Mouse (Mus musculus): ENCODE measurements around the gene Cdk19. TPM values are rescaled to one million over a fixed set of nuclear protein-coding genes. Genes with fewer than 3 reads are reported as not detected.
A peak's percentile ranks its signal among the peaks of the same experiment; 100 is the strongest.

Cdk19 gene
- polyA plus RNA-seq, 1 experiment: 0.47 TPM

DNA sequence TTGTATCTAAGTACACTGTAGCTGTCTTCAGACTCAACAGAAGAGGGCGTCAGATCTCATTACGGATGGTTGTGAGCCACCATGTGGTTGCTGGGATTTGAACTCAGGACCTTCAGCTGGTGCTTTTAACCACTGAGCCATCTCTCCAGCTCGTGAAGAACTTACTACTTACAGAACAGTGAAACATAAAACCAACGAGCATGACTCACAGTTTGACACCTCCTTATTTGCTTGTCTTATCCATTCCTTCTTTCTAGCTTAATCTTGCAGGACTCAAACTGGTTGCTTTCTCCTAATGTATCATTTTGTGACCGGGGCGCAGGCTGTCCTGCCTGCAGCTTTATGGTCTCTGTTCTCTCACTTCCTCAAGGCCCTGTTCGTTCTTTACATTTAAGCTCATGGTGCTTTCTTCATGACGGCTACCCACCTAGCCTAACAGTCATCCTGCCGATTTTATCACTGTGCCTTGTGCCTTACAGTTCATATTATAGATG lies 8.1 kb downstream of the Cdk19 start:
- TF ChIP-seq TAL1 (IDR thresholded peaks at IDR 0.05; ENCODE audit: low read length) (no peak), GATA1 (IDR thresholded peaks at IDR 0.05; ENCODE audit: low read length) (no peak)

GRCm38 (mm10) chr10:40348566-40349536 lies 9.5 kb downstream of the Cdk19 start:
- no peaks in the 10 kb centered on the region for H3K36me3 ChIP-seq (ENCODE audit: control insufficient read depth)
- peak overlapping the region; percentile 100 for H3K4me3 ChIP-seq (replicated peaks)
- TF ChIP-seq GATA1 (IDR thresholded peaks at IDR 0.05; ENCODE audit: low read length) (peak; percentile 90), TAL1 (IDR thresholded peaks at IDR 0.05; ENCODE audit: low read length) (no peak)
- peaks cover 35% of the 10 kb centered on the region for H3K4me1 ChIP-seq (ENCODE audit: control insufficient read depth)
- no peaks in the 10 kb centered on the region for H3K9me3 ChIP-seq (ENCODE audit: control insufficient read depth, low read length)
- H3K27me3 ChIP-seq (ENCODE audit: control insufficient read depth): peaks cover 3% of the 10 kb centered on the region; the same call in 1 of the 2 replicates

More for the DNA sequence above, 8.1 kb downstream of the Cdk19 start:
- peaks cover 3% of the 10 kb centered on the region; the same call in 1 of the 2 replicates for H3K27me3 ChIP-seq (ENCODE audit: control insufficient read depth)
- no peaks in the 10 kb centered on the region for H3K36me3 ChIP-seq (ENCODE audit: control insufficient read depth)
- H3K4me1 ChIP-seq (ENCODE audit: control insufficient read depth): peaks cover 35% of the 10 kb centered on the region
- peak overlapping the region; percentile 100 for H3K4me3 ChIP-seq (replicated peaks)
- H3K9me3 ChIP-seq (ENCODE audit: control insufficient read depth, low read length): no peaks in the 10 kb centered on the region

- Histone ChIP-seq H3K9me3 (ENCODE audit: control insufficient read depth, low read length) (no peaks in the 10 kb centered on the region), H3K36me3 (ENCODE audit: control insufficient read depth) (no peaks in the 10 kb centered on the region), H3K4me1 (ENCODE audit: control insufficient read depth) (peaks cover 35% of the 10 kb centered on the region), H3K4me3 (replicated peaks) (peak overlapping the region; percentile 100), H3K27me3 (ENCODE audit: control insufficient read depth) (peaks cover 3% of the 10 kb centered on the region; the same call in 1 of the 2 replicates)
- TF ChIP-seq GATA1 (IDR thresholded peaks at IDR 0.05; ENCODE audit: low read length) (no peak), TAL1 (IDR thresholded peaks at IDR 0.05; ENCODE audit: low read length) (no peak)
These were observed 10.3 kb downstream of the Cdk19 start for GRCm38 (mm10) chr10:40349631-40350177.

DNA sequence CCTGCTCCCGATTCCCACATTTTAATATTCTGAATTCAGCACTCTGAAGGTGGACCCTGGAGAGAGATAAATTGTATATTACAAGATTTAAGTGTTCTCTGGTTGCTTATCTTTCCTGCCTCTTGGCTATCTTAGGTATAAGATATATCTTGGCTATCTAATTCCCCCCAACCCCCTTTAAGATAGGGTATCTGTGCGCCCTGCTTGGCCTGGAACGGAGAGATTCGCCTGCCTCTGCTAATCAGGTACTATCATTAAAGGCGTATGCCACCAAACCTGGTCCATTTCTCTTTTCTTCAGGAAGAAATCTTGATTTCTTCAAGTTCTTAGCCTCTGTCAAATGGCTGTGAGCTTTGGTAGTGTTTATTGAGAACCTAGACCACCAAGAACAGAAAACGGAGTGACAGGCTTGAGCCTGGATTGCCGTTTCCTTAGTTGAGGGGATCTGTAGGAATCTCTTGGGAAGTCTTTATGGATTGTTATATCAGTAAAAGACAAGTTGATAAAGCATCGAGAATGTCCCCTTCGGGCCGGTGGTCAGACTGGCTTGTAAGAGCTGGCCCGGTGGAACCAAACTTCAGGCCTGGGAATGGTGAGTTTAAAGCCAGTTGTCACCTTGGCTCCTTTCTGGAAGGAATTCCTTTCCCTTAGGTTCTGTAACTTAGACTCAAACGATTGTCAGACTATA lies 11.0 kb downstream of the Cdk19 start:
- Histone ChIP-seq H3K4me1 (ENCODE audit: control insufficient read depth) (peaks cover 35% of the 10 kb centered on the region), H3K36me3 (ENCODE audit: control insufficient read depth) (no peaks in the 10 kb centered on the region), H3K27me3 (ENCODE audit: control insufficient read depth) (peaks cover 3% of the 10 kb centered on the region; the same call in 1 of the 2 replicates), H3K9me3 (ENCODE audit: control insufficient read depth, low read length) (no peaks in the 10 kb centered on the region), H3K4me3 (replicated peaks) (peak overlapping the region; percentile 100)
- no peak for TF ChIP-seq TAL1 (IDR thresholded peaks at IDR 0.05; ENCODE audit: low read length)
- TF ChIP-seq GATA1 (IDR thresholded peaks at IDR 0.05; ENCODE audit: low read length): no peak; the same call in 1 of the 2 replicates

DNA sequence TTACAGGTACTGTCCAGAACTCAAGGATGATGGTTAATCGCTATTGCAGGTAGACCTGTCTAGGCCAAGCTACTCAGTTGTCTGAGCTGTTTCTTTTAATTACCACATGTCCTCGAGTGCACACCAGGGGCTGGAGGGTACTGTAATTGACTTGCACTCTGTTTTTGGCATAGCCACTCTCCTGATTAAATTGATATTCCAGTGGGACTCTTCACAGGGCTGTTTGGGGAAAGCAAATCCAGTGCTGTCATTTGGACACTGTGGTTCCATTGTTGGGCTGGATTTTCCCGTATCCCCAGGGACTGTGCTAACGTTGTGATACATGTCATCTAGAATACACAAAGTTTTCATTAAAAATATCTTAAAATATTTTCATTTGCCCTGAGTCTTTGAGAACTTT lies 11.8 kb downstream of the Cdk19 start:
- H3K27me3 ChIP-seq (ENCODE audit: control insufficient read depth): peaks cover 3% of the 10 kb centered on the region; the same call in 1 of the 2 replicates
- H3K4me3 ChIP-seq (replicated peaks): peak overlapping the region; percentile 100
- no peaks in the 10 kb centered on the region for H3K9me3 ChIP-seq (ENCODE audit: control insufficient read depth, low read length)
- peaks cover 35% of the 10 kb centered on the region for H3K4me1 ChIP-seq (ENCODE audit: control insufficient read depth)
- TF ChIP-seq TAL1 (IDR thresholded peaks at IDR 0.05; ENCODE audit: low read length) (no peak), GATA1 (IDR thresholded peaks at IDR 0.05; ENCODE audit: low read length) (no peak)
- H3K36me3 ChIP-seq (ENCODE audit: control insufficient read depth): no peaks in the 10 kb centered on the region

GRCm38 (mm10) chr10:40354081-40354480 lies 14.7 kb downstream of the Cdk19 start:
- Histone ChIP-seq H3K36me3 (ENCODE audit: control insufficient read depth) (no peaks in the 10 kb centered on the region), H3K4me1 (ENCODE audit: control insufficient read depth) (peaks cover 18% of the 10 kb centered on the region), H3K4me3 (replicated peaks) (no peak overlapping the region), H3K9me3 (ENCODE audit: control insufficient read depth, low read length) (no peaks in the 10 kb centered on the region), H3K27me3 (ENCODE audit: control insufficient read depth) (peaks cover 3% of the 10 kb centered on the region; the same call in 1 of the 2 replicates)
- TF ChIP-seq TAL1 (IDR thresholded peaks at IDR 0.05; ENCODE audit: low read length) (no peak), GATA1 (IDR thresholded peaks at IDR 0.05; ENCODE audit: low read length) (no peak)

- no peaks in the 10 kb centered on the region for H3K36me3 ChIP-seq (ENCODE audit: control insufficient read depth)
- H3K4me3 ChIP-seq (replicated peaks): no peak overlapping the region
- peaks cover 17% of the 10 kb centered on the region for H3K4me1 ChIP-seq (ENCODE audit: control insufficient read depth)
- H3K27me3 ChIP-seq (ENCODE audit: control insufficient read depth): peaks cover 3% of the 10 kb centered on the region; the same call in 1 of the 2 replicates
- TF ChIP-seq TAL1 (IDR thresholded peaks at IDR 0.05; ENCODE audit: low read length) (no peak), GATA1 (IDR thresholded peaks at IDR 0.05; ENCODE audit: low read length) (no peak)
- H3K9me3 ChIP-seq (ENCODE audit: control insufficient read depth, low read length): no peaks in the 10 kb centered on the region
These were observed 15.2 kb downstream of the Cdk19 start for GRCm38 (mm10) chr10:40354556-40354955.

DNA sequence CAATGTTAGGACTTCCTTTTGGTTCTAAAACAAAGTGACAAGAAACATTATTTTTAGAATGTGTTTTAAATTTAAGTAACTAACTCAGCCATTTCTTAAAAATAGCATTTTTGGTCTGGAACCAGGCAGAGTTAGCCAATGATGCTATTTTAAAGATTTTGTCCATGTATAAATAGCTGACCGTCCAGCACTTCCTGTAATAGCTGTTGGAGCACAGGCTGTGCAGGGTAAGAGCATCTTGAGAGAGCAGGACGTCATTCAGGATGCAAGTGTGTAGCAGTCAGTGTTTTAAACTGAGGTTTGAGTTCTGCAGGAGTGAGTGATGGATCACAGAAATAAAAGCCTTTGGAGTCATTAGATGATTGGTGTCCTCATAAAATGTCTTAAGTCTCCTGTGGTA lies 18.8 kb downstream of the Cdk19 start:
- TF ChIP-seq TAL1 (IDR thresholded peaks at IDR 0.05; ENCODE audit: low read length) (no peak), GATA1 (IDR thresholded peaks at IDR 0.05; ENCODE audit: low read length) (no peak)

More for the DNA sequence above, 18.8 kb downstream of the Cdk19 start:
- Histone ChIP-seq H3K27me3 (ENCODE audit: control insufficient read depth) (no peaks in the 10 kb centered on the region), H3K4me1 (ENCODE audit: control insufficient read depth) (peaks cover 9% of the 10 kb centered on the region), H3K4me3 (replicated peaks) (no peak overlapping the region), H3K36me3 (ENCODE audit: control insufficient read depth) (no peaks in the 10 kb centered on the region), H3K9me3 (ENCODE audit: control insufficient read depth, low read length) (no peaks in the 10 kb centered on the region)

All from erythroblast, embryonic 14.5 days (primary cell).